Comparison of ENCODE assay signal across 22 mouse cellular contexts in the genomic region with DNA sequence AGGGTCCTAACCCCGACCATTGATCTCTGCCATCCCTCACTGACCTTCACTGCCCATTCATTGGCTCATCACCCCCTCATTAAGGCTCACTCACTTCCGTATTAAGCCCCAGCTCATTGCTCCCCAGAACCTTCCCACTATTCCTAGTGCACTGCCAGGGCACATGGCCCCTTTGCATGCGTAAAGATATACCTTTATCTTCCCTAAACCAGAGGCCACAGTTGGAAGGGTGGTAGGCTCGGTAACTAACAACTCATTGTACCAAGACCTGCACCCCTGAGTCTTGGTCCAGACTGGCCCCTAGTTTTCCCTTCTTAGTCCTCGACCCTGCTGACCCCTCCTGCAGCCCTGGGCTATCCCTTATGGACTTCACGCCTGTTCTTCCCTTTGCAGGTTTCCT. TPM values are rescaled to one million over a fixed set of nuclear protein-coding genes. Genes with fewer than 3 reads are reported as not detected.
"Had no signal": no experiment of that assay in that cellular context is flagged by ENCODE, and none has a peak within 500 bp of the region (broad histone marks: within the 10 kb centered on the region; RNA-seq: fewer than 3 reads in every experiment).

No protein-coding gene starts in this region.

- H3K4me2 ChIP-seq: lung, embryonic 15.5 days; midbrain, embryonic 12.5 days; midbrain, embryonic 15.5 days; neural tube, embryonic 12.5 days; neural tube, embryonic 15.5 days had no signal

- H3K4me1 ChIP-seq: midbrain, embryonic 15.5 days had no signal

- H3K9ac ChIP-seq: lung, embryonic 15.5 days; midbrain, embryonic 12.5 days; midbrain, embryonic 15.5 days; neural tube, embryonic 12.5 days; neural tube, embryonic 15.5 days had no signal

- DNase-seq: kidney, adult 2 months; kidney, postnatal 10 days; kidney, postnatal 36 days; layer of hippocampus, postnatal 36 days; lung, adult 18-20 months; lung, postnatal 14 days; lung, postnatal 4 days; right cerebral cortex, adult 18-20 months; right cerebral cortex, postnatal 14 days; right cerebral cortex, postnatal 4 days; thymus, adult 2 months; thymus, postnatal 14 days had no signal

- ATAC-seq: intestine, postnatal 0 days had no signal

- H3K27me3 ChIP-seq: lung, embryonic 15.5 days had no signal

- H3K4me3 ChIP-seq: left cerebral cortex, adult 2 months; lung, embryonic 15.5 days; midbrain, embryonic 12.5 days; midbrain, embryonic 15.5 days; neural tube, embryonic 12.5 days; neural tube, embryonic 15.5 days had no signal

- H3K36me3 ChIP-seq: lung, embryonic 15.5 days; midbrain, embryonic 12.5 days; midbrain, embryonic 15.5 days; neural tube, embryonic 12.5 days; neural tube, embryonic 15.5 days had no signal

- H3K27ac ChIP-seq: left cerebral cortex, adult 2 months; lung, embryonic 15.5 days; midbrain, embryonic 12.5 days; midbrain, embryonic 15.5 days; neural tube, embryonic 12.5 days; neural tube, embryonic 15.5 days; stomach, postnatal 0 days had no signal

- H3K9me3 ChIP-seq: lung, embryonic 15.5 days; midbrain, embryonic 12.5 days; midbrain, embryonic 15.5 days; neural tube, embryonic 12.5 days; neural tube, embryonic 15.5 days had no signal

RNA-seq across cellular contexts. Expression of gene Mybpc3, which starts 4.1 kb away (rescaled TPM):
- polyA plus RNA-seq: intestine, embryonic 14.5 days; intestine, postnatal 0 days; kidney, embryonic 14.5 days; neural tube, embryonic 15.5 days had no signal
